Mouse (Mus musculus) ES-E14 (cell line): ENCODE measurements around the gene Dab2ip.

Experiments
- CHD2 ChIP-seq: IDR thresholded peaks from 2 replicates; pipeline ENCODE4 v1.6.1; 2014; ENCODE audit warnings: mild to moderate bottlenecking, low read depth, low read length, inconsistent platforms
- ZC3H11A ChIP-seq: IDR thresholded peaks from 2 replicates; pipeline ENCODE4 v1.6.1; 2012; ENCODE audit warnings: low read depth, mild to moderate bottlenecking, inconsistent platforms, low read length, borderline replicate concordance

- no peak for TF ChIP-seq ZC3H11A
- TF ChIP-seq CHD2: no peak
Measured at GRCm38 (mm10) chr2:35718662-35719061, 160.6 kb downstream of the Dab2ip start.
